Mouse (Mus musculus) NIH3T3 (cell line): ENCODE data around the gene Parp12.

ENCODE experiments used
- DNase-seq: peaks from one replicate; pipeline ENCODE4 v3.0.0-alpha.2; 2012; ENCODE audit warnings: low read depth

Parp12 gene

DNA sequence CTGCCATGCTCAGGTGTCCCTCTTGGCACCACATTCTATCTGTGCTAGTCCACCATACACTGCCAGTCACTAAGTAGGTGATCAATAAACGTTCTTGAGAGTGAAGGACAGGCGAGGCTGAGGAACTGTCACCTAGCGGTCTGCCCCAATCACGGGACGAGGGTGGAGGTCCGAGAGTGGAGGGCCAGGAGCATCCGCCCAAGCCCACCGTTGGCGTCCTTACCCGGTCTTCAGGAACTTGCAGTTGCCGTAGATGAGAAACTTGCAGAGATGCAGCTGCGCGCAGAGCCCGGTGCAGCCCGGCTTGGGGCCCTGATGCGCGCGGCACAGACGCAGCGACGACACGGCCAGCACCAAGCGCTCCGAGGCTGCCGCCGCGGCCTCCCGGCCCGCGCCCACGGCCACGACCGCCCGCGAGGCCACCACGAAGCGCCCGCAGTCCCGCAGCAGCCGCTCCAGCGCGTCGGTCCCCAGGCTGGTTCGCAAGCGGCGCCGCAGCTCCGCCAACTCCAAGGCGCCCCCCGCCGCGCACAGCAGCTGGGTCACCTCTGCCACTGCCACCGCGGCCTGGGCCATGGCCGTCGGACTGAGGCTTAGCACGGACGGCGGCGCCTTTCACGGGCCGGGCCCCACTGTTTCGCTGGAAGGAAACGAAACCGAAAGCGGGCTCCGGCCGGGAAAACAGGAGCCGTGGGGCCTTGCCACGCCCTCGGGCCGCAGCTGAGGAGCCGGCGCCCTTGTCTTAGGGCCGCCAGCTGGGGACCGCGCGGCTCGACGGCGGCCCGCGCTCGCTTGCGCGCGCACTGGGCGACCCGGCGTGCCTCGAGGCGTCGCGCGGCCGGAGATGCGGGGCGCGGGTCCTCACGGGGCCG is at the start of gene Parp12:
TSS of gene Parp12 (minus strand) at position 766 of the 872 bp plus-strand sequence.
- DNase-seq, result peak; percentile 84

DNA sequence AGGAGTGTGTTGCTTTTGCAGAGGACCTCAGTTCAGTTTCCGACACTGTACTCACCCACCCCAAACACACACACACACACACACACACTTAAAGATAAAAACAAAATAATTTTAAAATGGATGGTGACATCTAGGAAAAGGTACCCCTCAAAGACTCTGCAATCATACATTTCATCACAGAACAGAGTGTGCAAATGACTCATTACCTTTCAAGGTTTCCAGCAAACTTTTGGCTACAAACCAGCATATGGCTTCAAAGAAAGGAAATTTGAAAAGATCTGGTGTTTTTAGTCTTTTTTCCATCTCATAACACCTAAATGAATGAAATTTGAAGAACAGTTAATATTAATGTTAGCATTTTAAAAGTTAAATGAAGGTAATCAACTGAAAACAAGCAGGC is 46.7 kb upstream of the Parp12 start:
- DNase-seq, result no peak

DNA sequence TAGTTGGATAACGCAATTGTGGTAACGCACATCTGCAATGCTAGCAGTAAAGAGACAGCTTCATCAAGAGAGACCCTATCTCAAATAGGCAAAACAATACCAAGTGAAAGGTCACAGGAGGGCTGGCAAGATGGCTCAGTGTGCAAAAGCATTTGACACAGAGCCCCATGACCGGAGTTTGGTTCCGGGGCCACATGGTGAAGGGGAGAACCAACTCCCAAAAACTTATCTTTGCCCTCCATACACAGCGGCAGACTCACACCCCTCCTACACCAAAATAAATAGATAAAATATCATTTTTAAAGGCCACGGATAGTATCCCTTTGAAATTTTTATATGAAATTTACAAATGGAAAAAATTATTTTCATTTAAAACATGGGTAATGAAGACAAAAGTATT is 43.8 kb upstream of the Parp12 start:
- no peak for DNase-seq

DNA sequence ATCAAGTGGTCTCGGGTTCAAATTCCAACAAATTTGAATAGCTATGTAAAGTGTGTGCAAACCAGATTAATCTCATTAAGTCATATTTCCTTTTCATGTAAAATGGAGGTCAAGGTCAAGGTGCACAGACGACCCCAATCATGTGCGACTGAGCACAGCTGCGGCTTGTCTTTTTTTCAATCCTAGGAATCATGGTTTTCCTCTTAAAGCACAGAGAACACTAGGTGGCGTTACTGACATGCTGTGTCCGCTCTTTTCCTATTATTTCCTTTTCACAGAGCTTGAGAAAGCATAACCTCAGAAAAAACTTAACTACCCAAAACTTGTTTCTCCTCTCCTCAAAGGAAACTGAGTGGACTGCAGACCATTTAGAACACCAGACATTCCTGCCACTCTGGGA is 27.9 kb upstream of the Parp12 start:
- peak; percentile 53 for DNase-seq

DNA sequence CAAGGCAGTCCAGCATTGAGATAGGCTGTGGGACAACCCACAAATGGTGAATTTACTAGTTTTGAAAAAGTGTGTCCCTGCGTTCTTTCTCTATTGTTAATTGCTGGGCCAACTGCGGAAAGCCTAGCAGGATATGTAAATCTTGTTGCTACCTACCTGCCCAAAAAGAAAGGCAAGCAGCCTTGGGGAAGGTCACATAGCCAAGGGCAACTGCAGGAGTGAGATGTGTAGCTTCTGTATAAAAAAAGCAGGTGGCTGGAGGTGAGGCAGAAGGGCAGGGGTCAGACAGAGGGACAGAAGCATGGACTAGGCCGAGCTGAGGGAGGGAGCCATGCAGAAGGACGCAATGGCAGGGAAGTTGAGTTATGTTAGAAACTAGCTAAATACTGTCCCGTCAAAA is 14.4 kb upstream of the Parp12 start:
- no peak for DNase-seq

DNA sequence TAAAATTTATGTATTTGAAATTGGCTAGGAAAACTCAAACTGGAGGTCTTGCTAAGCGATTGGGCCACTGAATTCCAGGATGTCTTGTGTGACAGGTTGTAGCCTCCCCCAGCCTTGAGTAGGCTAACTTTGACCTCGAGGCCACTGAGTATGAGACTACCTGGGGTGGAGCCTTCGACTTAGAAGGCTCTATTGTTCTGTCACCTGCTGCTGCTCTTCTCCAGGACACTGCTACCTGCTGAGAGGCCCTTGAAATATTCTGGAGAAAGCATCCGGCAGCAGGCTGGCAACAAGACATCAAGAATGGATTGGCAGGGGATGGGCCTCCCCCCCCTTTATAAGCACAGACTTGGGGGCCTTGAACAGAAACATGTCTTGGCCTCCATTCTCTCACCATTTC is 13.3 kb upstream of the Parp12 start:
- DNase-seq, result no peak

DNA sequence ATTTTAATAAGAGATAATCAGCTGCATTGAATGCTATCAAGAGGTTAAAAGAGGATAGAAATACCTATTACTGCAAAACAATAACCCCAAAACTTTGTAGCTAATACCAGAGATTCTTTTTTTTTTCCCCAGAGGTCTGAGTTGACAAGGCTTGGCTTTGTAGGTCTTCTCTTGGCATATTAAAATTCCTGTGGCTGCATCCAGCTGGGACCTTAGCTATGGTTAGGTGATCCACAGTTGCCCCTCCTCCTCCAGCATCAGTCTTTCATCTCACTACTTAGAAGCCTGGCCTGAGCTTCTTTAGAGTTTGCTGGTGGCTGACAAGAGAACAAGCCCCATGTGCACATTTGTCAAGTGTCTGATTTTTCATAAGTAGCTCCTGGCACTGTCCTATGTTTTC is 6.6 kb upstream of the Parp12 start:
- DNase-seq, result no peak

DNA sequence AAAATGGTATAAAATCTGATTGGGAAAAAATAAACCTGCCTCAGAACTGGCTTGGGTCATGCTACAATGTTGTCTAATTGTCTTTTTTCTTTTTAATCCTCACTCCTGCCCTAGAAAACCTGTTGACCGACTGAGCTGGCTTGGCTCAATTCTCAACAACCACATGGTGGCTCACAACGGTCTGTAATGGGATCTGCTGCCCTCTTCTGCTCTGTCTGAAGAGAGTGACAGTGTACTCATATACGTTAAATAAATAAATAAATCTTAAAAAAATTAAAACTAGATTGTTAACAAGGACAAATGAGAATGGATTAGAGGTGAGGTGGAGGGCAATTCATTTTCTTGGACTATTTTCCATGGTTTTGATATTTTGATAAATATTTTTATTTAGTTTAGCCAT is 2.5 kb upstream of the Parp12 start:
- DNase-seq, result peak; percentile 18

DNA sequence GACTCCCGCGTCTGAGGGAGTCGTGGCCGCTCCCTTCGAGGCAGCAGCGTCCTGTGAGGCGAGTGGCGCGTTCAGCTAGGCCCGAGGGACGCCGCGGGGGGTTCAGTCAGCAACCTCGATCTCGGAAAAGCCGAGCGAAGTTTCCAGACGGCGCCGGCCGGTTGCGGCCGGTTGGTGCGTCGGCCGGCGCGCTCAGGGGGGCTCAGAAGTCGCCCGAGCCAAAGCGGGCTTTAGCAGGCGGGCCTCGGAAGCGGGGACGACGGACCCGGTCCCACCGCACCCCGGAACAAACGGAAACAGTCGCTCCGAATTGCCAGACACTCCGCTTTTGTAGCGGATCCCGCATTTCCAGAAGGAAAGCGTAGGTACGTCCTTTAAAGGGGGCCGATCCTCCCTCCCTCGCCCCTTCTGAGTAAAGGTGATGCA is 320 bp upstream of the Parp12 start:
- no peak for DNase-seq

DNA sequence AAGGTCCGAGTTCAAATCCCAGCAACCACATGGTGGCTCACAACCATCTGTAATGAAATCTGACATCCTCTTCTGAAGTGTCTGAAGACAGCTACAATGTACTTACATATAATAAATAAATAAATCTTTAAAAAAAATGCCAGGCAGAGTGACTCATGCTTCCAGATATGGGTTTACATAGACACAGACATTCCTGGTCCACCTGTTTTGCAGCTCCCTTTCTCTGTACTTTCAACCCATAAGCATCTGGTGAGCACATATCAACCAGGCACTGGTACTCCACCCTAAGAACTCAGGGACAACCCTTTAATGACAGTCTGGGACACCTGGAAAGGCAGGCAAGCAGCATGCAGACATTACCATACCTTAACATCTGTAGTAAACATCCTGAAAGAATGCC is 2.7 kb downstream of the Parp12 start:
- DNase-seq, result no peak

DNA sequence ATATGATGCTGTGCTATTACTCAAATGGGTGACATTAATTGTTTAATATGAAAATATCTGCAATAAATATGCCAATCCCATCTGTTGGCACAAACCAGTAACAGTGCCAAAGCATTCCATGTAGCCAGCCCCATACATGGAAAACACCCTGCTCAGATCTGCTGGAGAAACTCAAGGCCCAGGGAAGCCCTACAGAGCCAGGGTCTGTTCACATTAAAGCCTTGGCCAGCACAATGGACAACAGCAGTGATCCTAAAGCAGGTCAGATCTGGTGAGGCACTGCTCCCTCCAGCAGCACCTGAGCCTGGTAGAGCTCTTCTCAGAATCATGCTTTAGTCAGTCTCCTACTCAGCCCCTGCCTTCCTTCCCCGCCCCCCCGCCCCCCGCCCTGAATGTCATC is 5.0 kb downstream of the Parp12 start:
- DNase-seq, result no peak

DNA sequence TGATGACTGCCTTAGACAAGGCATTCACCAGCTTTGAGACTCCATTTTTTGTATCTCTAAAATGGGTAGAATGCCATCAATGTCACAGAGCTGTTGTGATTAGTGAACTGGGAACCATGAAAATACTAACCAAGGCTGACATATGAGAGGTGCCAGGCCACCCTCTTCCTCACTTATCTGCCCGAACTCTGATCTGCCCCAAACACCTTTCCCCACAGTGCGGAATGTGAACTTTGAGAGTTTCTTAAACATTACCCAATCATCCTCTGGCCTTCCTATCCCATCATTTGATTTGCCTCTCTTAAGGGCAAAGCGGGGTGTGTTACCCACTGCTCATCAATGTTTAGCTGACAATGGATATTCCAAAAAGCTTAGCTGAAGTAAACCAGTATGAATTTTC is 5.4 kb downstream of the Parp12 start:
- no peak for DNase-seq

DNA sequence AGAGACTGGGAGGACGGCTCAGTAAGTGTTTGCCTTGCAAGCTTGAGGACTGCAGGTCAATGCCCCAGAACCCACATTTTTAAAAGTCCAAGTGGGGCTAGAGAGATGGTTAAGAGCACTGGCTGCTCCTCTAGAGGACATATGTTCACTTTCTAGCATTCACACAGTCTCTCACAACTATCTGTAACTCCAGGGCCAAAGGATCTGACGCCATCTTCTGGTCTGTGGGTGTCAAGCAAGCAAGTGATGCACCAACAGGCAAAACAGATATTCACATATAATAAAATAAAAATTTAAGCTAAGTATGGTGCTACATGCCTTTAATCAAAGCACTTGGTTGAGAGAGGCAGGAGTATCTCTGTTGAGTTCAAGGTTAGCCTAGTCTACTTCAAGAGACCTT is 11.3 kb downstream of the Parp12 start:
- DNase-seq, result peak; percentile 26

DNA sequence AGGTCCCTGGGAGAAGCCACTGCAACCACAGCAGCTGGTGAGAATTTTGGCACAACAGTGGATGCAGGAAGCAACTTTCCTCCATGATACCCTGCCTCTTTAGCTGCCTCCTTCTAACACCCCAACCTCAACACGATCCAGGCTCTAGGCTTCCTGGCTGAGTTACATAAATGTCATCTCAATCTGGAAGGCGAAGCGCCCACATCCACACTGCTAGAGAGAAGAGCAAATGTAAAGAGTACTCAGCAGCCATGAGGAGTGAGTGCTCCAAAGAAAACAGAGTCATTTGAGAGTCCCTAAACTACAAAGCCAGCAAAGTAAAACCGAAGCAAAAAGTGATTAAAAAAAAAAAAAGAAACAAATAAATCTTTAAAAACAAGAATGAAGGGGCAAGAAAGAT is 13.5 kb downstream of the Parp12 start:
- DNase-seq, result no peak

DNA sequence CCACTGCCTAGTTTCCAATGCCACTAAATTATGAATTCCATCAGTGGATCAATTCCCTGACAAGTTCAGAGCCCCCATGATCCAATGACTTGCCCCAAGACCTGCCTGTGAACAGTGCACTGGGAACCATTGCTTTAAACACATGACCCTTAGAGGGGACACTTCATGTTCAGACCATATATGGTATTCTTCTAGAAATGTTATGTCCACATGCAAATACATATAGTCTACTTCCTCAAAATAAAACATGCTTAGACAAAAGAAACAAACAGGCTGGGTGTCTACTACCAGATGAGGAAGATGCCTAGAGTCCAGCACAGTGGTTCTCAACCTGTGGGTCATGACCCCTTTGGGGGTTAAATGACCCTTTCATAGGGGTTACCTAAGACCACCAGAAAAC is 41.7 kb downstream of the Parp12 start:
- no peak for DNase-seq

DNA sequence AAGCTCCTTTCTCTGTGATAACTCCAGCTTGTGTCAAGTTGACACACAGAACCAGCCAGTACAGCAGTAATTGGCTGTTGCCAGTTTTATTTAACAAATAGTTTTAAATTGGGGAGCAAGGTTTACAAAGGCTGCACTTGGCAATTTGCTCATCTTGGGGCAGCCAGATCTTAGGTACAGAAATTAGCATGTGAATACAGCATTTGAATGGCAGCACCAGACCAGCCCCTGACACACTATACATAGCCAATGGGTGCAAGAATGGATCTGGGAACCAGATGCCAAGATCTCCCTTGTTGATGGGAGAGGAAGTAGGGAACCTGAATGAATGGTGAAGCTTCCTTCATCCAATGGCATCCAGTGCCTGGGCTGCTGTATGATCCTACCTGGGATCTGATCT is 44.0 kb downstream of the Parp12 start:
- DNase-seq, result no peak

DNA sequence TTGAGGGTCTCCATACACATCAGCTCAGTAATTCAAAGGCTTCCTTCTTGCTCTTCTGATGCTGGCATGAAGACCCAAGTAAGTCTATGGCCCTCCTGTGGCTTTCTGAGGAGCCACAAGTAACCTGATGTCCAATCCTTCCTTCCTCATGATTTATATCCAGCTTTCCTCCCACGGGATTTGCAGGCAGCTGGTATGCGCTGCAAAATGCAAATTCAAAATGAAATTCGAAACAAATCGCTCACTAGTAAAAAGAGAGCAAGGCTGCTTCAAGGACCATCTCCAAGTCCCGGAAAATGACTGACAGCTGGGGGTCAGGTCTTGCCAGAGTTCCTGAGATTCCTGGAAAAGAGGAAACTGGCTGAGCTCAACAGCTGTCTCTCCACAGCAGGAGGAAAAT is 45.5 kb downstream of the Parp12 start:
- DNase-seq, result peak; percentile 61

DNA sequence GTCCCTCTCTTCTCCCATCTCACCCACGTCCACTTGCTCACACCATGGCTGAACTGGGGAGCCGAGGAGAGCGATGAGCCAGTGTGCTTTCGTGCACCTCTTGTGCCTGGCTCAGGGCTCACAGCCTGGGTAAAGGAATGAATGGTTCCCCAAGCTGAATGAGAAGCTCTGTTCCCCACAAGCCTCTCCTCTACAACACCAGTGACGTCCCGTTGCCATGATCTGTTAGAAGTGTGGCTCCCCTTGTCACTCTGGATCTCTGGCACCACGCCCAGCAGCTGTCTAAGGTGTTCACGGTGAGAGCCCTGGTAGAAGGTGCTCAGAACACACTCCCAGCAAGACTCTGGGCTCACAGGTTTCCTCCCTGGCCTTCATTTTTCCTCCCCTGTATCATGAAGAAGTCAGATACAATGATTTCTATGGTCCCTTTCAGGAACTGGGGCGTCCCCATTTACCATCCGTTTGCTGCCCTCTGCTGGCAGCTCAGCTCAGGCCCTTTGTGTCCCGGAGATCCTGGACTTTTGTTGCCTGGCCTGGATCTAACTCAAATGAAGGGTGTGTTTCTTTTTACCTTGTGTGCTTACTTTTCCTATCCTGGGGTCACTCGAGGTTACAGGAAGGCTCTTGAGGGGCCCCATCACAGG is 51.1 kb downstream of the Parp12 start:
- peak; percentile 97 for DNase-seq

DNA sequence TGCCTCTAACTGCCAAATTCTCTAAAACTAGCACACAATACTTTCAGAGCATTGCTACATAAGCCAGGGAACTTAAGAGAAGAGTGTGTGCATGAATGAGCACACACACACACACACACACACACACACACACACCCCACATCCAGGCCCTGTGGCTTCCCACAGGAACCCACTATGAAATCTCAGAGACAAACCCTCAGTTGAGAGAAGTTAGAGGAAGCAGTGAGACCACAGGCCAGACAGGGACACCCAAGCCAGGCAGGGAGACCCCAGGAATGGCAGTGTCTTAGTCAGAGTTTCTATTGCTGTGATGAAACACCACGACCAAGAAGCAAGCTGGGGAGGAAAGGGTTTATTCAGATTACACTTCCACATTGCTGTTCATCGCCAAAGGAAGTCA is 54.6 kb downstream of the Parp12 start:
- DNase-seq, result no peak

DNA sequence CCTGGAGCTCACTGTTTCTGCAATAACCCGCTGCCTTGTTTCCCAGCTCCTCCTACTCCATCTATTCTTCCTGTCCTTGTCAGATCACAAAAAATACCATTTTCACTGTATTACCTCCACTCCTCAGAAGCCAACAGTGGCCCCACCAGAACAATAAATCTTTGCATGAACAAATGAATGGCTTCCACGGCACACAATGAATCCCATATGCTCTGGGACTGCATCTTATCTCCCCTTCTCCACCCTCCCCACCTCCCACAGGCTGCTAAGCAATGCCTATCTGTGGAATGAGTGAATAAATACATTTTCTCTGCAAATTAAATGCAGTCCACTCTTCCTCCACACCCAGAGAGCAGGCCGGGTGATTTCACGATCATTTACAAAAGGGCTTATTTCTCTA is 57.0 kb downstream of the Parp12 start:
- no peak for DNase-seq

DNA sequence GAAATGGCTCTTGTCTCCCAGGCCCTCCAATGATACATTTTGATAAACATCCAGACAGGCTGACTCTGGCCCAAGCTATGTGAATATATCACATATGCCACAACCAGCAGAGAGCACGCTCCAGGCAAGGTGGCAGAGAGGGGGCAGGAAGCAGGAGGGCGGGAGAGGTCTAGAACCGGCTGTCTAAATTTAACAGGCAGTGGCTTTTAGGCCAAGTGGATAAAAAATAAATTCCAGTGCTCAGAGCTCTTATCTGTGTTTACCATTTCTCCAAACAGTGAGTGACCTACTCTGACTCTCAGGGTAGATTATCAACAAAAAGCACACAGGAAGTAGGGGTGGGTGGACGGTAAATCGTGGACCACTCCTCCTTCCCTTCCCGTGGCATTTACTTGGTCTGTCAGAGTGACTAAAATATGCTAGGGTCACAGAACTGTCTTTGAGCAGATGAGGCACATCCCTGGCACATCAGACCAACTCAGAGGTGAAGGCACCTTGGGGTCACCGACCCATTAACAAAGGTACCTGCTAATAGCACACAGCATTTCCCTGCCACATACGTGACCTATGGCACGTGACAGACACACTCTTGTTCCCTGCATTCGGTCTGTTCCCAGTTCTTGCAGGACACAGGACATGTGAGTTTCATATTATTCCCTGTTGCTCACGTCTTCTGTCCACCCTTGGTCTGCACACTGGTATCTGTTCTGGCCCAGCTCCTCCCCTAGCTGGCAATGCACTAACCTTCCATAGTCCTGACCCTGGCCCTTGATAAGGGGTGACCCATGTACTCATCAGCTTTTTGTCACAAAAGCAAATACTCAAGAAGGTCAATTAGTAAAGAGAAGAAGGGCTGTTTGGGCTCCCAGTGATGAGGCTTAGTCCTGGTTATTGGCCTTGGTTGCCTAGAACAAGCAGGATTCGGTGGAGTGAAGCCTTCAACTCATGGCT is 58.3 kb downstream of the Parp12 start:
- DNase-seq, result no peak

DNA sequence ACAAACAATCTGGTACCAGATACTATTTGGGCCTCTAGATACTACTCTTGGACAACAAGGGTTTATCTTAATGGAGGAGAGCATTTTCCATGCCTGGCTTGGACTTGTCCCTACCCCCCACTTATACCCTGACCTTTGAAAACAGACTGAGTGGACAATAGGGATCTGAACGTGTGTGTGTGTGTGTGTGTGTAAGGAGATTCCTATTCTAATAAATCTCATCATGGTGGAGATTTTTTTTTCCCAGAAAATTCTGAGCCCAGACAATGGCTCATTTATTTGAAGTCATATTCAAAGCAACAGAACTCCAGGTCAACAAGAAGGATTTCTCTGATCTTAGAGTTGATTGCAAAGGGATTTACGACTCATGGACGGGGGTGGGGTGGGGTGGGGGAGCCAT is 59.2 kb downstream of the Parp12 start:
- DNase-seq, result no peak

DNA sequence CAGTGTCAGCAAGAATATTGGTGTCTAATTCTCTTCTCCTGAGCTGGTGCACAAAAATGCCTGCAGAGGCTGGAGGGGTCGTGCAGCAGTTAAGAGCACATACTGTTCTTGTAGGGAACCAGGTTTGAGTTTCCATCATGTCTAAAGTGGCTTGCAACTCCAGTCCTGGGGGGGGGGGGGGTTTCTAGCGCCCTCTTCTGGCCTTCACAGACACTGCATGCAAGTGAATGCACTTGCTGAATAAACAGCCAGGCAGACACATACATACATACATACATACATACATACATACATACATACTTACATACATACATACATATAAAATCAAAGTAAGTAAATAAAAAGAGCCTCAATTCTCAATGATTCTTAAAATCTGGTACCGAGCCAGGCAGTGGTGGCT is 59.8 kb downstream of the Parp12 start:
- DNase-seq, result peak; percentile 33
